Mouse (Mus musculus) telencephalon, adult 2 months (tissue): Measurements from ENCODE around the gene Rap1a.
"Not testable (repeated sequence)": the region's sequence is repeated elsewhere in the genome, so short reads cannot be mapped to it uniquely, and the experiment has no call there.

Experiments
- DNase-seq: peaks from one replicate; pipeline ENCODE4 v3.0.0-alpha.2; 2011; ENCODE audit warnings: low read depth, low spot score

Gene Rap1a

DNA sequence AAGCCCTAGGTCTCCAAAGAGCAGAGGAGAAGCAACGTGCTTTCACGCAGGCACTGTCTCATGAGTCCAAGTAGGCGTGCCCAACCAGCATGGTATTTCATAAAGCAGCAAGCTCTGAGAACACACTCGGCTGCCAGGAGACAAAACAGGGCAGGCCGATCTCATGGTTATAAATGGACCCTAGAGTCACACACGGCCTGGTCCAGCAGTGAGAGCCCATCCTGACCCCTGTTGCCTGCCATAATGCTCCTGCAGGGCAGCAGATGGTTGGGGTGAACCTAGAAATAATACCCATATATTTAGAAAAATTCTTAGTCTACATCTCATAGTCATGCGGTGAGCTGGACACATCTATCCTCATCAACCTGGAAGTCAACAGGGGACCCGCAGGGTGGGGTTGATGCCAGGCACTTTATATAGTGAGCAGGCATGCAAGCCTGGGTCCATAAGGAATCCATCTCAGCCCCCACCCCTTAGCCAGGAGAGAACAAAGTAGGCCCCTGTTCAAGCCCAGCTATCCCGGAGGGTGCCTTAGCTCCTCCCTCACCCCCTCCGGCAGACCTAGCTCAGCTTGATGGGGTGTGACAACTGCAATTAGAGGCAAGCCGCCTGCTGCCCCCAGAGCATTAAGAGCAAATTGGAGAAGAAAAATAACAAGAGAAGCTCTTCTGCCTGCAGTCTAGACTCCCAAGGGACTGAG, 83.1 kb downstream of the Rap1a start:
- no peak for DNase-seq

GRCm38 (mm10) chr3:105716353-105717000, 84.7 kb downstream of the Rap1a start:
- no peak for DNase-seq

DNA sequence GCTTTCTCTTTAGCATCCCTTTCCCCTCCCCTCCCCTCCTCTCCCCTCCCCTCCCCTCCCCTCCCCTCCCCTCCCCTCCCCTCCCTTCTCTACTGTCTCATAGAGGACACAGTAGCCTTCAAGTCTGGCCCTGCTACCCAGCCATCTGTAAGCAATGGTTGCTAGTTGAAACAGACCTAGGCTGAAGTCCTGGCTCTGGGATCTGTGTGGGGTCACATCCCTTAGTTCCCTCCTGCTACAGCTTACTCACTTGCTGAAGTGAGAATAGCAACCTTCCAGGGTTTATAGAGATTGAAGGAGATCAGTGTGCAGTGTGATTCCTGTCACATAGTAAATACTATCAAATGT, 86.3 kb downstream of the Rap1a start:
- no peak for DNase-seq

DNA sequence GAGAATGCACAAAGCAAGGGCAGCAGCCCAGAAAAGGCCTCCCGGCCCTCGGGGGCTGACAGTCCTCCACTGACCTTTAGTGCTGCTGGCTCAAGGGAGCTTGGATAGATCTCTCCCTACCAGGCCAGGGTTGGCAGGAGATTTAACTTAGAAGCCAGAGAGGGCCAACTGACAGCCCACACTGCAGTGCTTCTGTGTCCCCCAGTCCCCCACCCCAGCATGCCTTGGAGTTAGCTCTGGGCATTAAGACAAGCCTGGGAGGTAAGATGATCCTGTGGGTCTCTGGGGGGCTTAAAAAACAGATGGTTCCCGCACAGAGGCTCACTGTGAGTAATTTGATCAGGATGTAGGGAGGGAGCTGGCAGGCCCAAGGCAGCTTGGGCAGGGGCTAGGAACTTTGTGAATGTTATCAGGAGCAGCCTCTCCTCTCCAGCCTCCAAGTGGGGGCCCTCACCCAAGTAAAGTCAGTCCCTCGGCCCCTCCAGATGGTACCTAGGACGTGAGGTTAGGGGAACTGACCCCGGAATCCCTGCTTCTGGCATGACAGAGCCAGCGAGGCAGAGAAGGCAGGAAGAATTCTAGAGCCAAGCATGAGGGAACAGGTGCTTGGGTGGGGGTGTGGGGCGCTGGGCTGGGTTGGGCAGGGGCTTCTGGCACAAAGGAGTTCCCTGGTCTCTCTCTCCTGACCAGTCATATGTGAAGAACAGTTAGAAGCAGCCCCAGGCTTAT, 86.9 kb downstream of the Rap1a start:
- no peak for DNase-seq

GRCm38 (mm10) chr3:105712827-105713226, 88.3 kb downstream of the Rap1a start:
- DNase-seq = no peak

DNA sequence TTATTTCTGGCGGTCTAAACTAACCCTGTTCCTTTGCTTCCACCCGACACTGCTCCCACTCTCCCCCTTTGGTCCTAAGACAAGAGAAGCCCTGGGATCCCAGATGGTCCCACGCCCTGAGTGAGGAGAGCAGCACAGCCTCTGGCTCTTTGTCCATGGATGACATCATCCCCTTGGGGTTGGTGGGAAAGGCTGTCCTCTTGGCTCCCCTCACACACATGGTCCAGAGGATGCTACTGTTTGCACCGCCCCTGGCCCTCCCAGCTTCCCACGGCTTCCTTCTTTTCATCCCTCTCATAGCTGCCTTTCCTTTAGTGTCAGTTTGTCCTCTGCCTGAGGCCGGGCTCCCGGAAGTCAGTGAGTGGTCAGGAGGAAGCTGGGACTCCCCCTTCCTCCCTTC, 89.4 kb downstream of the Rap1a start:
- DNase-seq = no peak

- no peak for DNase-seq
Measured at GRCm38 (mm10) chr3:105710246-105710645, 90.9 kb downstream of the Rap1a start.

DNA sequence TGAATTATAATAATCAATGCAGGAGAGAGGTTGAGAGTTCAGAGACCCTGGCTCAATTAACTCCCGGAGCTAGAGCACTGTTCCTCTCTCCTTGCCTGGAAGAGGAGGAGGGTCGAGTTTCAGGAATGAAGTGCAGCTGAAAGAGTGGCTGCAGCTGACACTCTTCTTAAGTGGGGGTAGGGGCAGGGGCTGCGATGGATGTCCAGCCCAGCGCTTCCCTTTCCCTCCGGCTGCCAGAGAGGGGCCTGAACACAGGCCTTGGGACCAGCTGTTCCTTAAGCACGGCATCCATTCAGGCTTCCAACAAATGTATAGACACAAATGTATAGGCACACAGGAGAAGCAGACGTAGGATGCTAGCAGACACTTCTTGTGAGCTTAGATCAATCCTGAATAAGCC, 93.5 kb downstream of the Rap1a start:
- DNase-seq = no peak

DNA sequence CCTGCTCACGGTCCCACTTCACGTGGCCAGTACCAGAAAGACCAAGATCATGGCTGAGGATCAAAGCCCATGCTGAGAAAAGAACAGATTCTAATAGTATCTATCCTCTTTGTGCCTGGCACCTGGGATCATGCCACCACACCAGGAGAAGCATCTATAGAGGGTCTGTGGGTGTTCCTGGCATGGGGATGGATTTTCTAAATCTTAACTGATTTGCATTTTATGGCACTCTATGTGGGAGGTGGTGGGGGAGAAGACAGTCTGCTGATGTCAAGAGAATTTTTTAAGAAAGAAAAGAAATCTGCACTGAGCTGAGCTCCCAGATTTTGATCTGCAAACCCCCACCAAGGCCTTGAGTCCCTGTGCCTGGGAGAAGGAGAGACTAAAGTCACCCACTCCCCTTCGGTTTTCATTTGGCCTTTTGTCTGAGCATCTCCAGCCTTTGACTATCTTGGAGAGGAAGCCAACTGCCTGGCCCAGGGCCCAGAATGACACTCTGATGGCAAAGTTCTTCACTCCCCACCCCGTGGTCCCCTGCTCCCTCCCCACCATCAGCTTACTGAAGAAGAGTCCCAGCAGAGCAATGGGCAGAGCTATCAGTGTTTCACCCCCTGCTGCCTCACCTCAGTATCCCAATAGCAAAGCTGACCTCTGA, 94.6 kb downstream of the Rap1a start:
- DNase-seq = peak; percentile 93

- no peak for DNase-seq
Measured at GRCm38 (mm10) chr3:105705561-105705960, 95.6 kb downstream of the Rap1a start.

DNA sequence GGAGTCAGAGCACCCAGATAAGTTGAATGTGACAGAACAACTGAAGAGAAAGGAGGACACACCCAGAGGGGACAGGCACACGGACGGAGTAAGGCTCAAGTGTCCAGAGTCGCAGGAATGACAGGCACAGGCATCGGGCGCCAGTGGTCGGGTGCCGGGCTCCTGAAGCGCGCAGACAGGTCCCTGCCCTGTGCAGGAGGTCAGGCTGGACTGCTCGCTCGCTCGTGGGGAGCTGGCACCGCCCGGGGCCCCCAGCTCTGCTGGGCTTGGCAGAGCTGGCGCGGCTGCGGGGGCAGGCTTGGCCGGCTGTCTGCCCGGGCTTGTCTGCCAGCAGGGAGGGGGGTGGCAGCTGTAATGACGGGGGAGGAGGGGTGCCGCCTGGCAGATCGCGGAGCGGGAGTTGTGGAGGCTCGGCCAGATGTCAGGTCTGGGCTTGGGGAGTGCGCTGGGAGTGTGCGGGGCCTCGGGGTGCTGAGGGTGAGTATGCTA, 96.0 kb downstream of the Rap1a start:
- peak; percentile 84 for DNase-seq

GRCm38 (mm10) chr3:105704031-105705008, 96.8 kb downstream of the Rap1a start, which contains the start of gene Inka2:
Gene Inka2, plus strand, starts transcription at chr3:105704599.
- DNase-seq = peak; percentile 84

DNA sequence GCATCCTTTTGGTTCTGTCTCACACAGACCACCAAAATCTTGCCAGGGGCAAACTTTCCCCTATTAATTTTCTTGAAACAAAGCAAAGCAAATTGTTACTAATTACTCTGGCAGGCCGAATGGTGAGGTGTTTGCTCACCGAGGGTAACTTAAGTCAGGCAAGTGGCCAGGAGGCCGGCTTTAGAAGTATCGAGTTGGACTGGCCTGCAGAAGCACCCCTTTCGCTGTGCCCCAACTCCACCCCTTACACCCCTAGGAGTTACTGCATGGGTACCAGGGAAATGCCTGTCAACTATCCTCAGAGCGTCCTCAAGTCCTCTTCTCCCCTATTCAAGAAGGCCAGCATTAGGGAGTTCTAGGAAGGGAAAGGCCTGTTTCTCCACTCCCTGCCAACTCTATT, 97.6 kb downstream of the Rap1a start:
- DNase-seq = no peak

DNA sequence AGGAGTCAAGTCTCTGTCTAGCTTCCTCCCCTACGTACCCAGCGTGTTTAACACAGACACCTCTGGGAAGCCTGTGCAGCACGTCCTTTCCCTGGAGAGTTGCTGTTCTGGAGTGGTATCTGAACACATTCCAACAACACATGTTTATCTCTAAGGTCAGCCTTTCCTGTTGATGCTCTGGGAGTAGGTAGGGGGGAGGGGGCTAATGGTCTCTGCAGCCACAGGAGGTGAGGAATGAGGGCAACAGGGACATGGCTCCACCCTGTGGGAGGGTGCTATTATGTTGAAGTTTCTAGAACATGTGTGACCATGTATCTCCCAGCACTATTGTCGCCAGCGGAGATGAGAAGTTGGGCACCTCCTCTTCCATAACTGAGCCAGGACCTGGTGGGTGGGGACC, 99.7 kb downstream of the Rap1a start:
- DNase-seq = no peak

GRCm38 (mm10) chr3:105700786-105701185, 100.3 kb downstream of the Rap1a start:
- DNase-seq = not testable (repeated sequence)

DNA sequence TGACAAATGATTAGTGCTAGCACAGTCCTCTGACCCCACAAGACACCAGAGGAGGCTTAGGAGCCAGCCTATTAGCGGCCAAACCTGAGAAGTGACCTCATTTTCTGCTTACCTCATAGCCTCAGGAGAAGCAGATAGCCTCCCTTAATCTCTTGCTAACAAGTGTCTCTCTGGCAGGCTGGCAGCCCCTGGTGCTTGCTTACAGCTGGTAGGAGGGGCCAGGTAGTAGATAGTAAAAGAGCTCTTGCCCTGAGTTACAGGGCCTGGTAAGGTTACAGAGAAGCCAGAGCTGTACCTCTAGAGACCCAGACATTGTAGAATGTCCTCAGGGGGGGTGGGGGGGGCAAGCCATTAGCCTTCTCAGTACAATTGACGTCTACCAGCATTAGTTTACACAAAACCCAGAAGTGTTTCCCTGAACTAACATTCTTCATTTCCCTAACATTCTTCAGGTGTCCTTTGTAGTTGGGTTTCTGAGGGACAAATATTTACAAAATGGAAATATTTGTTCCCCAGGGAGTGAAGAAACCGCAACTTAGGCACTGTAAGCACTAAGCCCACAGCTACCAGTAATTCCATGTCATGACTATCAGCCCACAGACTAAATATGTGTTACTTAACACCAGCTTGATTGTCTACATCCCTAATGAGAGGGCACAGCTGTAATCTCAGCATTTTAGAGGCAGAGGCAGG, 101.7 kb downstream of the Rap1a start:
- no peak for DNase-seq

- no peak for DNase-seq
Measured at GRCm38 (mm10) chr3:105698311-105698710, 102.8 kb downstream of the Rap1a start.

DNA sequence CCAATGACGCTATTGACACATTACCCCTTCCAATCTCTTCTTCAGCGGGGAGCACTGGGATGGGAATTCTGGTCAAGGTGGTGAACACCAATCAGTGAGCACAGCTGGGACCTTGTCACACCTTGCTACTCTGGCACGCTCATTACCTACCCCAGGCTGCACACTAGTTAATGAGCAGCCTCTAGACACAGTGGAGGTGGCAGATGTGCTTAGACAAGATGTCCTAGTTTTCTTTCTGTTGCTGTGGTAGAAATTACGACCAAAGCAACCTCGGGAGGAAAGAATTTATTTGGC, 104.0 kb downstream of the Rap1a start:
- DNase-seq = no peak

DNA sequence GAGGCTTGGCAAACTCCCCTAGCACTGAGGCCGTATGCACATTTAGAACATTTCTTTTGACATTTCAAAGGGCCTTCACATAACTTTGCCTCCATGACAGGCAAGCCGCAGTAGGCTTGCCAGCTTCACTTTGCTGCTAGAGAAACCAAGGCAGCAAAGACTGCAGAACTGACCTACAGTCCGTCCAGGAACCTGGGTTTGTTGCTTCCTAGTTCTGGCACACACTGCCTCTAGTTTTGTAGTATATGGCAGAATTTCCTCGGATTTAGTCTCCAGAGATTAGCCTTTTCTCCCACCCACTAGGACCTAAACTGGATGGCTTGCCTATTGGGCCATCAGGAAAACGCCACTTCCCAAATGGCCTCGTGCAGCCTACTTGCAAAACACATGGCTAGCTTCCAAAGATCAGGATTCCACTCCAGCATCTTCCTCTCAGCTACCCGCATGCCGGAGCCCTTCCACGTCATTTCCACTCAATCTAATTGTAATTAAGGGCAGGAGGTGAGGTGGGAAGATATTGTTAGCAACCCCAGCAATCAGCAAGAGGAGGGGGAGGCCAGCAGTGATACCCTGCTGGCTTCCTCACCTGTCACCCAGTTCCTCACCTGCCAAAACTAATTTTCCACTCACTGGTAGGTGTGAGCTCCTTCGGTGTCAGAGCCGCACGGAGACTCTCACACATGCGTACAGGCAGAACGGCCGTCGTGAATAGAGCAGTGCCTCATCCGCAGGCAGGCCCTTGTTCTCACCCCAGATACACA, 104.6 kb downstream of the Rap1a start:
- no peak for DNase-seq
